ENCODE assay signal across 21 mouse cellular contexts in genomic region chr4:132437857-132438256, GRCm38 (mm10). TPM values are rescaled to one million over a fixed set of nuclear protein-coding genes. Genes with fewer than 3 reads are reported as not detected.
DNase-seq lines count a peak whose midpoint lies in the region; ATAC-seq and TF ChIP-seq lines count a peak whose summit lies in the region.
"Had no signal": no experiment of that assay in that cellular context is flagged by ENCODE, and none has a peak within 500 bp of the region (broad histone marks: within the 10 kb centered on the region; RNA-seq: fewer than 3 reads in every experiment).

No protein-coding gene starts in this region.

- no peak overlapping the region for H3K4me3 ChIP-seq in kidney, postnatal 0 days (replicated peaks; ENCODE audit: low read depth, low read length)
- H3K4me3 ChIP-seq in intestine, embryonic 16.5 days (ENCODE audit: low read length): no peak overlapping the region
- H3K4me3 ChIP-seq in liver, embryonic 16.5 days (ENCODE audit: low read depth, low read length): no peak overlapping the region
- H3K4me3 ChIP-seq: embryonic facial prominence, embryonic 12.5 days; erythroblast, embryonic 14.5 days; heart, adult 2 months; heart, embryonic 15.5 days; hindbrain, embryonic 13.5 days; lung, embryonic 15.5 days; midbrain, embryonic 12.5 days had no signal

- H3K27me3 ChIP-seq in kidney, postnatal 0 days (ENCODE audit: insufficient read depth, low read length): no peaks in the 10 kb centered on the region
- no peaks in the 10 kb centered on the region for H3K27me3 ChIP-seq in intestine, embryonic 16.5 days (replicated peaks; ENCODE audit: control insufficient read depth, insufficient read depth, low read length)
- H3K27me3 ChIP-seq in liver, embryonic 16.5 days (ENCODE audit: control insufficient read depth, insufficient read depth, low read depth, low read length): no peaks in the 10 kb centered on the region
- H3K27me3 ChIP-seq: embryonic facial prominence, embryonic 12.5 days; heart, embryonic 15.5 days; hindbrain, embryonic 13.5 days; lung, embryonic 15.5 days; midbrain, embryonic 12.5 days had no signal

- no peak for ATAC-seq in kidney, postnatal 0 days (replicated peaks; ENCODE audit: low FRiP score, low read depth)
- ATAC-seq in intestine, embryonic 16.5 days: no peak
- ATAC-seq in liver, embryonic 16.5 days (ENCODE audit: low read depth): no peak
- ATAC-seq: forebrain, embryonic 14.5 days; inflammation-experienced regulatory T-cells, adult 6 months had no signal

- no peaks in the 10 kb centered on the region for H3K36me3 ChIP-seq in kidney, postnatal 0 days (ENCODE audit: insufficient read depth, low read length)
- no peaks in the 10 kb centered on the region for H3K36me3 ChIP-seq in intestine, embryonic 16.5 days (ENCODE audit: control insufficient read depth, insufficient read depth, low read length)
- H3K36me3 ChIP-seq in liver, embryonic 16.5 days (ENCODE audit: control insufficient read depth, insufficient read depth): no peaks in the 10 kb centered on the region
- H3K36me3 ChIP-seq: embryonic facial prominence, embryonic 12.5 days; heart, embryonic 15.5 days; hindbrain, embryonic 13.5 days; lung, embryonic 15.5 days; midbrain, embryonic 12.5 days had no signal

- 0 out of 2 replicates have a peak overlapping the region, but pooled peaks have one; percentile 6 for H3K4me2 ChIP-seq in kidney, postnatal 0 days (ENCODE audit: low read length)
- H3K4me2 ChIP-seq in intestine, embryonic 16.5 days (ENCODE audit: low read depth, low read length): 0 out of 2 replicates have a peak overlapping the region, but pooled peaks have one; percentile 10
- H3K4me2 ChIP-seq in liver, embryonic 16.5 days (ENCODE audit: low read depth, low read length): peak overlapping the region; percentile 38; the same call in 1 of the 2 replicates
- H3K4me2 ChIP-seq: embryonic facial prominence, embryonic 12.5 days; heart, embryonic 15.5 days; hindbrain, embryonic 13.5 days; lung, embryonic 15.5 days; midbrain, embryonic 12.5 days had no signal

- no peak overlapping the region for H3K9ac ChIP-seq in kidney, postnatal 0 days (ENCODE audit: low read depth, low read length)
- H3K9ac ChIP-seq in intestine, embryonic 16.5 days (ENCODE audit: low read depth, low read length): no peak overlapping the region
- no peak overlapping the region for H3K9ac ChIP-seq in liver, embryonic 16.5 days (ENCODE audit: low read depth, low read length)
- H3K9ac ChIP-seq: embryonic facial prominence, embryonic 12.5 days; heart, embryonic 15.5 days; hindbrain, embryonic 13.5 days; lung, embryonic 15.5 days; midbrain, embryonic 12.5 days had no signal

- H3K9me3 ChIP-seq in kidney, postnatal 0 days (replicated peaks; ENCODE audit: low read length): no peaks in the 10 kb centered on the region
- H3K9me3 ChIP-seq in intestine, embryonic 16.5 days (ENCODE audit: control insufficient read depth, low read length): no peaks in the 10 kb centered on the region
- H3K9me3 ChIP-seq in liver, embryonic 16.5 days (replicated peaks; ENCODE audit: control insufficient read depth, low read length): no peaks in the 10 kb centered on the region
- H3K9me3 ChIP-seq: embryonic facial prominence, embryonic 12.5 days; heart, embryonic 15.5 days; hindbrain, embryonic 13.5 days; lung, embryonic 15.5 days; midbrain, embryonic 12.5 days had no signal

- no peak for DNase-seq in kidney, postnatal 0 days (ENCODE audit: low spot score)
- DNase-seq in kidney, postnatal 10 days: no peak
- DNase-seq in embryo, embryonic 10.5 days (ENCODE audit: low spot score): peak; percentile 34
- DNase-seq in cerebellum, postnatal 25 days: no peak
- no peak for DNase-seq in T-cell, adult 2 months (ENCODE audit: low spot score)
- DNase-seq: adrenal gland, postnatal 14 days; cerebellum, postnatal 36 days; gastrocnemius, postnatal 10 days; heart, adult 2 months; kidney, postnatal 25 days; retina, postnatal 1 day had no signal

- 34% methylated on average over 11 of the region's 11 CpGs for WGBS in kidney, postnatal 0 days
- WGBS in intestine, embryonic 16.5 days: 43% methylated on average over 11 of the region's 11 CpGs
- 41% methylated on average over 11 of the region's 11 CpGs for WGBS in liver, embryonic 16.5 days (ENCODE audit: insufficient replicate concordance)

- TF ChIP-seq CTCF in kidney, postnatal 0 days (IDR thresholded peaks at IDR 0.05; ENCODE audit: low read depth): no peak

- 0 out of 2 replicates have a peak, but pooled peaks cover 2% of the 10 kb centered on the region for H3K4me1 ChIP-seq in kidney, postnatal 0 days (replicated peaks; ENCODE audit: insufficient read depth, low read length)
- no peaks in the 10 kb centered on the region for H3K4me1 ChIP-seq in intestine, embryonic 16.5 days (ENCODE audit: control insufficient read depth, insufficient read depth, low read length)
- H3K4me1 ChIP-seq in liver, embryonic 16.5 days (ENCODE audit: control insufficient read depth, low read depth, low read length): peaks cover 8% of the 10 kb centered on the region
- H3K4me1 ChIP-seq: heart, embryonic 15.5 days; hindbrain, embryonic 13.5 days; lung, embryonic 15.5 days; midbrain, embryonic 12.5 days had no signal

- H3K27ac ChIP-seq in kidney, postnatal 0 days: no peak overlapping the region
- H3K27ac ChIP-seq in intestine, embryonic 16.5 days (ENCODE audit: low read length): no peak overlapping the region
- H3K27ac ChIP-seq in liver, embryonic 16.5 days (ENCODE audit: low read length): no peak overlapping the region
- H3K27ac ChIP-seq: embryonic facial prominence, embryonic 12.5 days; heart, adult 2 months; heart, embryonic 15.5 days; hindbrain, embryonic 13.5 days; lung, embryonic 15.5 days; midbrain, embryonic 12.5 days had no signal

RNA-seq across cellular contexts. Expression of gene Phactr4, which starts 15.6 kb away (rescaled TPM):
- 24.3 and 25.2 TPM in 2 replicates for polyA plus RNA-seq in kidney, postnatal 0 days (2015; fragmentation: Nextera tagmentation; extraction: Ambion mirVana)
- polyA plus RNA-seq in intestine, embryonic 16.5 days (2015; fragmentation: Nextera tagmentation; extraction: Ambion mirVana): 15.9 and 17.2 TPM in 2 replicates
- polyA plus RNA-seq in liver, embryonic 16.5 days (2015; fragmentation: Nextera tagmentation; extraction: Ambion mirVana): 7.6 and 9.9 TPM in 2 replicates

RNA-seq across cellular contexts. Expression of gene Med18, which starts 25.9 kb away (rescaled TPM):
- polyA plus RNA-seq in kidney, postnatal 0 days (2015; fragmentation: Nextera tagmentation; extraction: Ambion mirVana): 20.9 and 22.1 TPM in 2 replicates
- 15.2 and 18.4 TPM in 2 replicates for polyA plus RNA-seq in intestine, embryonic 16.5 days (2015; fragmentation: Nextera tagmentation; extraction: Ambion mirVana)
- 8.2 and 11.4 TPM in 2 replicates for polyA plus RNA-seq in liver, embryonic 16.5 days (2015; fragmentation: Nextera tagmentation; extraction: Ambion mirVana)
